Mouse (Mus musculus) limb, embryonic 14.5 days (tissue): Measurements from ENCODE around the gene Dynlt1b. TPM values are rescaled to one million over a fixed set of nuclear protein-coding genes. Genes with fewer than 3 reads are reported as not detected.
"Not testable (repeated sequence)": the region's sequence is repeated elsewhere in the genome, so short reads cannot be mapped to it uniquely, and the experiment has no call there.

Experiments used
- ATAC-seq: fragments of 200-750 bp; cut with Nextera tagmentation; 2 replicates; pipeline ENCODE4 v1.8.0; 2017; ENCODE audit warnings: low read depth, moderate number of reproducible peaks, moderate TSS enrichment; ENCODE audit not compliant: low FRiP score
- DNase-seq: peaks from one replicate; pipeline ENCODE4 v3.0.0-alpha.2; 2015; ENCODE audit warnings: low spot score
- H3K27ac ChIP-seq: fragments of 300-500 bp; sonication (generic); replicated peaks from 2 replicates; pipeline ENCODE4 v1.5.1; 2014; ENCODE audit warnings: low read depth, mild to moderate bottlenecking, low read length, moderate library complexity, mixed read lengths
- H3K27me3 ChIP-seq: fragments of 300-500 bp; sonication (generic); 2 replicates; pipeline ENCODE4 v1.6.1; 2014; ENCODE audit warnings: low read length, mixed read lengths; ENCODE audit not compliant: control insufficient read depth, insufficient read depth
- H3K36me3 ChIP-seq: fragments of 300-500 bp; sonication (generic); 2 replicates; pipeline ENCODE4 v1.6.1; 2014; ENCODE audit warnings: mild to moderate bottlenecking, low read length, moderate library complexity, mixed read lengths; ENCODE audit not compliant: control insufficient read depth, insufficient read depth
- H3K4me1 ChIP-seq: fragments of 300-500 bp; sonication (generic); 2 replicates; pipeline ENCODE4 v1.6.1; 2014; ENCODE audit warnings: antibody characterized with exemption, low read length, mixed read lengths; ENCODE audit not compliant: control insufficient read depth, insufficient read depth
- H3K4me2 ChIP-seq: fragments of 300-500 bp; sonication (generic); replicated peaks from 2 replicates; pipeline ENCODE4 v1.6.1; 2014; ENCODE audit warnings: low read depth, mild to moderate bottlenecking, low read length, moderate library complexity; ENCODE audit not compliant: severe bottlenecking
- H3K4me3 ChIP-seq: fragments of 300-500 bp; sonication (generic); replicated peaks from 2 replicates; pipeline ENCODE4 v1.5.1; 2014; ENCODE audit warnings: low read length
- H3K9ac ChIP-seq: fragments of 300-500 bp; sonication (generic); 2 replicates; pipeline ENCODE4 v1.6.1; 2014; ENCODE audit warnings: mild to moderate bottlenecking, low read depth, low read length, moderate library complexity; ENCODE audit not compliant: severe bottlenecking
- H3K9me3 ChIP-seq: fragments of 300-500 bp; sonication (generic); 2 replicates; pipeline ENCODE4 v1.6.1; 2016; ENCODE audit warnings: low read length; ENCODE audit not compliant: control insufficient read depth
- WGBS: fragments of 180-500 bp; shearing (Covaris S2); extraction: QIAGEN DNeasy Blood & Tissue Kit; methylation state at CpG from one replicate; pipeline ENCODE4 v1.1.7; 2014; 5-methylcytosine and 5-hydroxymethylcytosine counted together
- polyA plus RNA-seq, 2 experiments: library from polyadenylated mRNA; depleted of rRNA in 1 of 2; stranded (reverse) in 1 of 2; unstranded in 1 of 2; fragments of >200 nt; fragmentation: Nextera tagmentation in 1 of 2; extraction: Ambion mirVana in 1 of 2; gene quantifications; 2 replicates each; pipeline versions ENCODE4 v1.2.1 to v1.2.3; 2012 to 2014

The Dynlt1b gene
- polyA plus RNA-seq, 2 experiments: 399 to 513 TPM

GRCm38 (mm10) chr17:6476495-6476947 is 46.6 kb downstream of the Dynlt1b start:
- peak; percentile 64 for DNase-seq

DNA sequence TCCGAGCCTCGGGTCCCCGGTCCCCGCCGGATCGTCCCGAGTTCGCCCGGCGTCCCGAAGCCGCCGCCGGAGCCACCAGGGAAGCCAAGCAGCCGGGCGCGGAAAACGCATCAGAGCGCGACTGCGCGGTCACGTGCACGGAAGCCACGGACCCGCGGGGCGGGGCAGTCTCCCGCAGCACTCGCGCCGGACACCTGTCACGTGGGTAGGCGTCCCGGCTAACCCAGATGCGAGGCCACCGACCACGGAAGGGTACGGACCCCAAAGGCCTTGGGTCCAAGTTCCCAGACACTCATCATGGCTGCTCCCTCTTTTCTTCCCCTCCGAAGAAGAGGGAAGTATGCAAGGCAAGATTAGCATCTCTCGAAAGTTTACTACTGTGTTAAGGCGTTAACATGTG is 47.1 kb downstream of the Dynlt1b start:
- not testable (repeated sequence) for H3K36me3 ChIP-seq, H3K9me3 ChIP-seq, H3K4me1 ChIP-seq, H3K27ac ChIP-seq, H3K27me3 ChIP-seq
- H3K4me2 ChIP-seq: peak overlapping the region; percentile 73
- H3K9ac ChIP-seq: peak overlapping the region; percentile 87
- under 1% methylated on average over 28 of the region's 42 CpGs for WGBS
- DNase-seq: peak; percentile 29
- H3K4me3 ChIP-seq: peak overlapping the region; percentile 68
- peak; percentile 90 for ATAC-seq

More at GRCm38 (mm10) chr17:6476495-6476947, 46.6 kb downstream of the Dynlt1b start:
- Histone ChIP-seq H3K27ac (peak overlapping the region; percentile 21; the same call in 1 of the 2 replicates), H3K4me2 (peak overlapping the region; percentile 73), H3K9ac (peak overlapping the region; percentile 87), H3K4me3 (peak overlapping the region; percentile 68)
- H3K36me3 ChIP-seq, H3K4me1 ChIP-seq, H3K27me3 ChIP-seq, H3K9me3 ChIP-seq: not testable (repeated sequence)
- peak; percentile 84 for ATAC-seq
- 2% methylated on average over 44 of the region's 45 CpGs for WGBS

DNA sequence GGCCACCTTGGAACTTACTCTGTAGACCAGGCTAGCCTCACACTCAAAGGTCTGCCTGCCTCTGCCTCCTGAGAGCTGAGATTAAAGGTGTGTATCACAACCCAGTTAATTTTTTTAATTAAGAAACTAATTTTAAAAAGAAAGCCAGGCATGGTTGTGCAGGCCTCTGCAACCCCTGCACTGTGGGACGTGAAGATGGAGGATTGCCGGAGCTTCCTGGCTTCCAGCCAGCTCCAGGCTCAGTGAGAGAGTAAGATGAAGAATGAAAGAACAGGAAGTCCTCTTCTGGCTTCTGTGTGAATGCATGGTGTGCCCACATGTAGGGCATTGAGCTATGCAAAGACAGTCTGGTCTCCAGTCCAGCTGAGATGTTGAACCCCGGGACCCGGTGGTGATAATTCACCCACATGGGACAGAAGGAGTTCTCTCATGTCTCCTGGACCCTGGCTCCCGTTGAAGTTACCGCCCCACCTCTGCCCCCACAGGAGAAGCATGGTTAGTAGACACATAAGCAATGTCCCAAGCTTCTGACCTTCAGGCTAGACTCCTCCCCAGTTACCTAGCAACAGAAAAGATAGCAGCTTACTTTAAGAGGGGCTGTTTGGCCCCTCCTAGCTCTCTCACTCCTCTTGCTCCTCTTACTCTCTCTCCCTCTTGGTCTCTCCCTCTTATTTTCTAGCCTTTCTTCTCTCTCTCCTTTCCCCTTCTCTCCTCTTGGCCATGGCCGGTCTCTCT is 51.1 kb downstream of the Dynlt1b start:
- H3K4me2 ChIP-seq, H3K27ac ChIP-seq, H3K9me3 ChIP-seq, H3K36me3 ChIP-seq, ATAC-seq, H3K9ac ChIP-seq, H3K27me3 ChIP-seq, H3K4me3 ChIP-seq, H3K4me1 ChIP-seq, DNase-seq: not testable (repeated sequence)
- WGBS: 41% methylated on average over 2 of the region's 7 CpGs

DNA sequence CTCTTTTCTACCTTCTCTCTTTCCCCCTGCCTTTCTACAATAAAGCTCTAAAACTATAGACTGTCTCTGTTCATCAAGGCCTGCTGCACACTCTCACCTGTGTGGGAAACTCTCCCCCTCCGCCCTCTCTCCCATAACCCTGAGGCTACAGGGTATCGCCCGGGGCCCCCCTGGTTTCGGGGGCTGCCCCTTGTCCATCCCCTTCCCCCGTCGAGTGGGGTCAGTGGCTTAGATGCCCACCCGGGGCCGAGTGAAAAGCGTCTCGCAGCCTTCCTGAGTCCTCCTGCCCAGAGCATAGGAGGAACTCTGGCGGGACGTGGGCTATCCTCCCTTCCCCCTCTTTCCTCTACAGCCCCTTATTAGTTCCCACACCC is 51.7 kb downstream of the Dynlt1b start:
- H3K4me3 ChIP-seq, ATAC-seq, H3K27ac ChIP-seq, H3K27me3 ChIP-seq, H3K36me3 ChIP-seq, H3K9me3 ChIP-seq, H3K4me2 ChIP-seq, DNase-seq, H3K9ac ChIP-seq, H3K4me1 ChIP-seq: not testable (repeated sequence)
- 87% methylated on average over 12 of the region's 12 CpGs for WGBS

GRCm38 (mm10) chr17:6482248-6482647 is 52.3 kb downstream of the Dynlt1b start:
- H3K4me2 ChIP-seq, H3K4me3 ChIP-seq, ATAC-seq, H3K27me3 ChIP-seq, H3K9me3 ChIP-seq, H3K4me1 ChIP-seq, H3K27ac ChIP-seq, H3K36me3 ChIP-seq, H3K9ac ChIP-seq, DNase-seq: not testable (repeated sequence)
- 83% methylated on average over 5 of the region's 8 CpGs for WGBS

Other genes starting within 250 kb of the Dynlt1b start
- gene Tmem181a, start 173.3 kb upstream of the Dynlt1b start, polyA plus RNA-seq (2012; rRNA removed): 23.9 and 24.2 TPM in 2 replicates
- 21.1 and 24.2 TPM in 2 replicates for gene Tmem181a, start 173.3 kb upstream of the Dynlt1b start, polyA plus RNA-seq (2014; fragmentation: Nextera tagmentation; extraction: Ambion mirVana)
- gene Dynlt1a, start 112.6 kb upstream of the Dynlt1b start, polyA plus RNA-seq (2012; rRNA removed): 12.3 and 15.7 TPM in 2 replicates
- gene Dynlt1a, start 112.6 kb upstream of the Dynlt1b start, polyA plus RNA-seq (2014; fragmentation: Nextera tagmentation; extraction: Ambion mirVana): 14.8 and 17.7 TPM in 2 replicates
- 45.9 and 50.2 TPM in 2 replicates for gene Dynlt1c, start 171.6 kb downstream of the Dynlt1b start, polyA plus RNA-seq (2012; rRNA removed)
- gene Dynlt1c, start 171.6 kb downstream of the Dynlt1b start, polyA plus RNA-seq (2014; fragmentation: Nextera tagmentation; extraction: Ambion mirVana): 29.3 and 36.5 TPM in 2 replicates
- gene Dynlt1f, start 225.8 kb downstream of the Dynlt1b start, polyA plus RNA-seq (2012; rRNA removed): 197 and 228 TPM in 2 replicates
- 242 and 248 TPM in 2 replicates for gene Dynlt1f, start 225.8 kb downstream of the Dynlt1b start, polyA plus RNA-seq (2014; fragmentation: Nextera tagmentation; extraction: Ambion mirVana)
- gene Sytl3, start 229.0 kb downstream of the Dynlt1b start, polyA plus RNA-seq (2012; rRNA removed): 0.10 TPM in 2 replicates
- 0.19 and 0.26 TPM in 2 replicates for gene Sytl3, start 229.0 kb downstream of the Dynlt1b start, polyA plus RNA-seq (2014; fragmentation: Nextera tagmentation; extraction: Ambion mirVana)